Mouse (Mus musculus): ENCODE measurements around the gene Rapgef4.
A peak's percentile ranks its signal among the peaks of the same experiment; 100 is the strongest.

The Rapgef4 gene

DNA sequence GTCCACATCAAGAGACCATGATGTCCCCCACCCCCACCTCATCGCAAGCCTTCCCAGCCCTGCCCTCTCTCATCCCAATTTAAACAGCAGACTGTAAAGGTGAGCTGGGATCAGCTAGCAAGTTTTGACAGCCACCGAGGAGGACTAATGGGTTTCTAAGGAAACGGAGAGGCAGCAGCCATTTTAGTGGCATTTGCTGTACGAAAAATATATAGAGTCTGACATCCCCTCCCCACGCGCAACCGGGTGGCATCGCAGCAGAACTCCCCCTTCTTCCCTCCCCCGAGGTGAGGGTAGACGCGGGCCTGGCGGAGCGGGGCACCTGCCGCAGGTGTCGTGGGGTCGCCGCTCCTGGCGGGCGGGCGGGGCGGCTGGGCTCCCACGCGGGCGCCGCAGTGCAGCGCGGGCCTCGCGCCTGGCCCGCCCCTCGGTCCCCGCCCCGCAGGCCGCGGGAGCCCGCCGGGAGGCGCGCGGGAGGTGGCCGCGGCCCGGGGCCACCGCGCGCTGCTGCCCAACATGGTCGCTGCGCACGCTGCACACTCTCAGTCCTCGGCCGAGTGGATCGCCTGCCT, at the start of gene Rapgef4:
Gene Rapgef4, plus strand, starts transcription at position 470 of the 572 bp plus-strand sequence.
- peak; percentile 43 for DNase-seq (ENCODE audit: low read depth, low spot score)

DNA sequence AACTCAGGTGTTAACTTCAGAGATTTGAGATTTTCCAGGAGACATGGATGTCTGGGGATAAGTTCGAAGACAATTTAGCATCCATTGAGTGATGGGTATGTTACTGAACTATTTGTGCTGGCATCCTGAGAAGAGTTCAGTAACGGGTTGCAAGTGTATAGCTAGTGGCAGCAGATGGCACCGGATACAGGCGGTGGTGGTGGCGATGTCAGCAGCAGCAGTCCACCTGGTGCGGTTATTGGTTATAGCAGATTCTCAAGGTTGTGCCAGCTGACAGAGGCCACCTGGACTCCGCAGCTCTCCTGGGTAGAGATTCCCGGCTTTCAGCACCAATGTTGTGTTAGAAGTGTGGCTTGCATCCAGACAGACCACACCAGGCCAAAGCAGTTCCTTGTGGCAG, 47.0 kb upstream of the Rapgef4 start:
- no peak for DNase-seq (ENCODE audit: low read depth, low spot score)

DNA sequence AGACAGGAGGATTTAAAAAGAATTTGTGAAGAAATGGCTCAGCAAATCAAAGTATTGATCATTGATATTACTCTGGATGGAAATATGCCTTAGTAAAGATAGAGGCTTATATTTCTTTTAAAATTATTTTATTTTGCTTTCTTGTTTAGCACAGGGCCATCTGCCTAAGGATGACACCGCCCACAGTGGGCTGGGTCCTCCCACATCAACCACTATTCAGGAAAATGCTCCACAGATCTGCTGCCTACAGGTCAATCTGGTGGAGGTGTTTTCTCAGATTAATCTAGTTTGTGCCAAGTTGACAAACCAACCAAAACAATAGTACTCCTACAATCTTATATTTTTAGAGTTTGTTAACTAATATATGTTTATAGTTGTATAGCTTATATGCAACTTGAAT, 44.3 kb upstream of the Rapgef4 start:
- DNase-seq (ENCODE audit: low read depth, low spot score): no peak

DNA sequence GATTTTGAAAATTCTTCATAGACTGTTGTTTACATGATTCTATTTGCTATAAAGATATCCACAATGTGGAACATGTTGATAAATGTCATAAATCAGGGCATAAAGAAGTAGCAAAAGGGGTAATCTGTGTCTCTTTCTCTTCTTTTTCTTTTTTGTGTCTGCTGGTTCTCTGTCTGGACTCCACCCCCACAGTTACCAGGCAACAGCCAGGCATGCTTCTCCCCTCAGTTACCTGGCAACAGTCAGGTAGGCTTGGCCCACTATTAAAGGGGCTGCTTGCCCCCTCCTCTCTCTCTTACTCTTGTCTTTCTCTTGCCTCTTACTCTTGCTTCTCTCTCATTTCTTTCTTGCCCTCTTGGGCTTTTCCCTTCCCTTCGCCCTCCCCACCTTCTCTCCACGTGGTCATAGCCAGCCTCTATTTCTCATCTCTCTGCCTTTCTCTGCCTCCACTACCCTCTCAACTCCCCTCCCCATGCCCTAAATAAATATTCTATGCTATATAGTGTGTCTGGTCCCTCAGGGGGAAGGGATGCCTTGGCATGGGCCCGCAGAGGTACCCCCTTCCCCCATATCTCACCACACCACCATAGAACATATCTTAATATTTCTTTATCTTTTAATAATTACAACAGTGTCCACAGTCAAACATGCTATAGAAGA, 43.3 kb upstream of the Rapgef4 start:
- peak; percentile 64 for DNase-seq (ENCODE audit: low read depth, low spot score)

DNA sequence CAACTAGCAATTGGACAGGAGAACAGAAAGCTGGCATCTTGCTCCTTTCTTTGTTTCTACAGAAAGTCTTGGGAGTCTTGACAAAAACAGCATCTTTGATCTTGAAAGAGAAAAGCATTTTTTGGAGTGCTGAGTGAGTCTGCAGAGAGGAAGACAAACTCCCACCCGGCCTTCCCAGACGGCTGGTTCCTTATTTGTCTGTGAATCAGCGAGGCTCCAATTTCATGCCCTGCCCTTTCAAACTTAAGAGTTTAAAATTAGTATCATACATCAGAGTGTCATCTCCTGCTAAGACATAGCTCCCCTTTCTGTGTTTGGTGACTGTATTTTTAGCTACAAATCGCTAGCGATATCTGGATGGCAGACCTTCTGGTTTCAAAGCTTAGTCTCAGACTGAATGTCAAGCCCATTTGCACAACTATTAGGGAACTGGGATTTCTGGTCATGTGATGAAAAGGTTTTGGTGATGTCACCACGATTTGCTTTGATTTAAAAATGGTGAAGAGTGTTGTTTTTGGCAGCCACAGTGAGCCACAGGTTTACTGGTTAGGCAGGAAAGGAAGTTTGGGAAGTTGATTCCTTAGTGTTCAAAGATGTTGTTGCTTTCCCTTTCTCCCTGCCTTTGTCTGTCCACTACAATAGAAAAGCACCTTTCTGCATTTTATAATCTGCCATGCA, 42.2 kb upstream of the Rapgef4 start:
- no peak for DNase-seq (ENCODE audit: low read depth, low spot score)

DNA sequence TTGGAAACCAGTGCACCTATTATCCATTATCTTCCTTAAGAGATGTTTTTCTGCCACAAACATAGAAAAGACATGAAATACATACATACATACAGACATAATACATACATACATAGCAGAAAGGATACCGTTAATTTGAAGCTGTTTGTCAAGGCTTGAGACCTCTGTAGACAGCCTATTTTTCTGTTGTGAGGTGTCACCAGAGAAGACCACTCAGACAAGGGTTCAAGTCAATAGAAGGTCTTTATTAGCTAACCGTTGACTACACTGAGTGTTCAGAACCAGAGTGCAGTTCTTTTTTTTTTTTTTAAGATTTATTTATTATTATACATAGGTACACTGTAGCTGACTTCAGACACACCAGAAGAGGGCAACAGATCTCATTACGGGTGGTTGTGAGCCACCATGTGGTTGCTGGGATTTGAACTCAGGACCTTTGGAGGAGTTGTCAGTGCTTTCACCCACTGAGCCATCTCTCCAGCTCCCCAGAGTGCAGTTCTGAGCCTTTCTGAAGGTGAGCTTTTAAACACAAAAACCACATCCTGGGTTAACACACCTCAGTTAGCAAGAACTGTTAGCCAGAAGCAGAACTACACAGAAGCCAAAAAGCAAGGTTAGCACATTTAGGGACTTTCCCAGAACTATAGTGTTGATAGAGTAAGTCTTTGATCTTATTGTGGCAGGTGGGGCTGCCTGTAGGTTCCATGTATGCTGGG, 39.9 kb upstream of the Rapgef4 start:
- no peak for DNase-seq (ENCODE audit: low read depth, low spot score)

DNA sequence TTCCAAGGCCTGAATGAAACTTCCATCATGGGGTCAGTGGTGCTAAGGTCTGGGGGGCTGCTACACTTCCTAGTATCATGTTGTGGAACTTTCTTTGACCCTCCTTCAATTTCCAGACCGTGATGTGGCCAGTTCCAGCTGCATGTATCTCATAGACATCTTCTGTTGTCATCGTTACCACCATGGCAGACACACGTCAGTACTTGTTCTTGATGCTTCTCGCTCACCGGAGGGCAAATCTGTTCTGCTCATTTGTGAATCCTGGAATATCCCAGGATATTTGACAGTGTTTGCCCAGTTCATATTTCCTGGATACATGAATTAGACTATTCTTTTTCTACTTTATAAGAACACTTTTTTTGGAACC, 39.3 kb upstream of the Rapgef4 start:
- DNase-seq (ENCODE audit: low read depth, low spot score): no peak

DNA sequence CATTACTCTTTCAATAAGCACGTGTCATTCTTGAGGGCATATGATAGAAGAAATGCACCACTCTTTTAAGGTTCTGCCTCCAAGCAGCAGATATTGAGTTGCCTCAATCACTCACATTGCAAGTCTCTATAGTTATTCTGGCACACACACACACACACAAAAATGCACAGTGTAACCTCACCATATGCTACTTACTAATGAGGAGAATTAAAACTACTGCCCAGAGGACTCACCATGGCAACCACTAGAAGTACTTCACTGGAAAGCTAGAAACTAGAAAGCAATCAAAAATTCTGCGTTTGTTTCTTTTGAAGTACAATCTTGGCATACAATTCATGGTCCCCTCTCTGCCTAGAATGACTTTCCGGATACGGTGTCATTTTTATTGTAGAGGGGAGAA, 29.8 kb upstream of the Rapgef4 start:
- no peak for DNase-seq (ENCODE audit: low read depth, low spot score)

DNA sequence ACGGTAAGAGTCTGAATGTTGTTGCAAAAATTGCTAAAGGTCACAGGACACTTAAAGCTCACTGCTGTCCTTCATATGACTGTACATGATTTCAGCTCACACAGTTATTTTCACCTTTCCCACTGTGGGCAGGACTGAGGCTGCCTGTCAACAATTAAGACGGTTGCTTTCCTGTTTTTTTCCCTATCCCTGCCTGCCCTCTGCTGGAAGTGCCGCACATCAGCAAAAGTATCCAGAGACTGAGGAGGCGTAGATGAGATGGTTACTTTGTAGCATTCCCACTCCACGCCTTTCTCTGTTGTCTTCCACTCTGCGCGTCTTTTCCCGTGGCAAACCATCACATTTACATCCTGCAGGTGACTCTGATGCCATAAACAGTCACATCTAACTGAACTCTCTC, 25.4 kb upstream of the Rapgef4 start:
- peak; percentile 72 for DNase-seq (ENCODE audit: low read depth, low spot score)

DNA sequence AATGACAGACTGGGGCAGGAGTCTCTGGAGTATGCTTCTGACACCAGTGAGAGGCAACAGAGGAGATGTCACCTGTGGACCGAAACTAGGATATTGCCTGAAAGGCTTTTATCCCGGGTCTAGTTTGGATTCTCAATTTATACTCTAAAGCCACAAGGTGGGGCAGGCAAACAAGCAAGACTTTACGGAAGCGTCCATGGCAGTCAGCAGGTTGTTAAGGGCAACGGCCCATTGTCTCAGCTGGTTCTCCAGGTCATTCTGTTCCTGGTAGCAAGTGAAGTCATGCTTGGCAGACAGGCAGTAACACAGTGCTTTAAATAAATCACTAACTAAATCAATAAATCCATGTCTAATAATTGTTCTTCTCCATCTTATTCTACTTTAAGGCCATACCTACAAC, 24.6 kb upstream of the Rapgef4 start:
- peak; percentile 55 for DNase-seq (ENCODE audit: low read depth, low spot score)

DNA sequence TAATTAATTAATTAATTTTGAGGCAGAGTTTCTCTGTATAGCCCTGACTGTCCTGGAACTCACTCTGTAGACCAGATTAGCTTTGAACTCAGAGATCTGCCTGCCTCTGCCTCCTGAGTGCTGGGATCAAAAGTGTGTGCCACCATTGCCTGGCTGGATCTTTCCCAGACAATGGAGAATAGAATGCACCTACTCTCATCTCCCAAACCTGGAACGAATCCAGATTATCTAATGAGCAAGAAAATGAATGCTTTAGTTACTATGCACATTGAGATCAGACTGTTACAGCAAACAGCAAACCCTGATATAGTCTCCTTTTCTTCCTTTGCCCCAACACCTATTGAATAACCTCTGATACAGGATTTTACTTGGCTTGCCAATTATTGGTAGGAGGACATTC, 23.1 kb upstream of the Rapgef4 start:
- DNase-seq (ENCODE audit: low read depth, low spot score): no peak

DNA sequence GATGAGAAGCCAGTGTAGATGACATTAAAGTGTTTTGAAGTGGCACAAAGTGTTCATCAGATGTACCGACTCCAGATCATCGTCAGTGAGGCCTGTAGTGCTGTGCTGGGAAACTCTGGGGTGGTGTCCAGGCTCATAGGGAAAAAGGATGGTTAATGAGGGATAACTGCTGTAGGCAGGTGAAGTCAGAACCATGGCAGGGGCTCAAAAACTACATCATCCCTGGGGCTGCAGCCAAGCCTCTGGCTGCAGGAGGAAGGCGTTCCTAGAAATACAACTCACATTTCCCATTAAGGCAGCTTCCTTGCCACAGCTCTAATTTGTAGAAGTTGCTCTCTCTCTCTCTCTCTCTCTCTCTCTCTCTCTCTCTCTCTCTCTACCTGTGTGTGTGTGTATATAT, 22.6 kb upstream of the Rapgef4 start:
- DNase-seq (ENCODE audit: low read depth, low spot score): no peak

DNA sequence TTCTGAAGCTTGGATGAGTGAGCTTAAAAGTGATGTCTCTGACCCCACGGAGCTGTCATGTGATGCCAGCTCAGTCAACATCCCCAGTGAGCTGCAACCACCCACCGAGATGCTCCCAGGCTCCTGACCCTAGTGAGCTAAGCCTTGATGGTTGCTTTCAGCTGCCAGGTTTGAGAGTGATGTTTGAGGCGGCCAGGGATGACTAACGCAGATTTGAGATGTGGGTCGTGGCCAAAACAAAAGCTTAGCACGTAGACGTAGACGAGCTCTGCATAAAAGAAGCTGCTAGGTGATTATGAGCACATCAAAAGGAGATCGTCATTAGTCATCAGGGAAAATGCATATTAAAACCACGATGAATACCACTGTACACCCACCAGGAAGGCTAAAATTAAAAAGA, 16.8 kb upstream of the Rapgef4 start:
- DNase-seq (ENCODE audit: low read depth, low spot score): no peak

DNA sequence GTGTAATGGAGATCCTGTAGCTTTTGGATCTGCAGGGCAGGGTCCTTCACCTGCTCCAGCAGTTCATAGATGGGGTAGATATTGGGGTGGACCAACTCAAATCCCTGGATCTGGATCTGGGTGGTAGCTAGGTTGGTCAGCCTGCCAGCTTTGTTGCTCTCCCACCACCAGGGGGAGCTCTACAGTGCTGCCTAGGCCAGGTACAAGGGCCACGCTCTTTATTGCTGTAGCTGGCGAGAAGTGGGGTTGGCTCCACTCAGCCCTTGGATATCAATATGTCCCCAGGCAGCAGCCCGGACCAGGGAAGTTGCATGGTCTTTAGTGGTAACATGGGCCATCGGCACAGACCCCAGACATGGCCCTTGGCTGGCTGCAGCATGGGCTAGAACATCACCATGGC, 15.6 kb upstream of the Rapgef4 start:
- peak; percentile 80 for DNase-seq (ENCODE audit: low read depth, low spot score)

DNA sequence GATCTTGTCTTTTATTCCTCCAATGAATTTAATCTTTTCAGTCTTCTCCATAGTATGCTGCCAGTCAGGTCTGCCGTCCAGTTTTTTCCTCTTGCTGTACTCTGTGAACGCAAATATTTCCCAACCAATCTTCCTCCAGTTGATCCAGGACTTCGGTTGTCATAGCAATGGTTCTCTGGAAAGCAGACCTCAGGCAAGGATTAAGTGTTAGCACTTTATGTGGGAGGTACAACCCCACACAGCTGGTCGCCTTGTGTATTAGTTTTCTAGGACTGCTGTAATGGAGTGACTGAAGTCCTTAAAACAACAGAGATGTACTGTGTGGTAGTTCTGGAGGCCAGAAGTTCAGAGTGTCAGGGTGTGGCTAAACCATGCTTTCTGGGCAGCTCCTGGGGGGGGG, 14.3 kb upstream of the Rapgef4 start:
- DNase-seq (ENCODE audit: low read depth, low spot score): peak; percentile 26

DNA sequence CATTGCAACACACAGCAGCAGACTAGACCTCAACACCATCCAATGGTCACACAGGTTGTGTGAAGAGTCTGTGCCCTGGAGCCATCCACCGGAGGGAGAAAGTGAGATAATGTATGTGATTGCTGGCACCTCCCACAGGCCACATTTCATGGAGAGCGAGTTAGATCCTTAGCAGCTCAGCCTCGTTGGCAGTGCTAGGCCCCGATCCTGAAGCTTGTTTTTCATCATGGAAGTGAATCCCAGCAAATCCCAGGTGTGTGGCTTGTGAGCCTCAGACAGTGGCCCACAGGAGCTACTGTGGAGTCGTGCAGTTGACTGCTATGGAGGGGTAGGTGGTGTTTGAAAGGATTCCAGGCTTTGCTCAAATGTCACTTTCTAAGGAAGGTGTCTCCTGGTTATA, 13.2 kb upstream of the Rapgef4 start:
- no peak for DNase-seq (ENCODE audit: low read depth, low spot score)

DNA sequence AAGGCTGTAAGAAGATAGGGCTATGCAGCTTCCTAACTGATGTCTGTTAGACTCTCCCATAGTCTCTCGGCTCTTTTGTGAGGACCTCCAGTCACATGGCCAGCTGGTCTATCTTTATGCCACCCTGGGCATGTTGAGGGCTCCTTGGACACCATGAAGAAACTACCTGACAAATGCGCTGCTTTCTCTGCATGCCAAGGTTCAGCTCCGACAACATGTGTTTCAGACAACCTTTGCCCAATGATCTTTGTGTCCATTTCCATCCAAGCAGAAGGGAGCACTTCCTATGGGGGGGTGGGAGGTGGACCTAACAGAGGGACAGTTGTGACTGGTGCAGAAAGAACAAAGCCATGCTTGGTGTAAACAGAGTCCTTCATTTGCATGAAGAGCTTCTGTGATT, 7.4 kb upstream of the Rapgef4 start:
- DNase-seq (ENCODE audit: low read depth, low spot score): no peak

DNA sequence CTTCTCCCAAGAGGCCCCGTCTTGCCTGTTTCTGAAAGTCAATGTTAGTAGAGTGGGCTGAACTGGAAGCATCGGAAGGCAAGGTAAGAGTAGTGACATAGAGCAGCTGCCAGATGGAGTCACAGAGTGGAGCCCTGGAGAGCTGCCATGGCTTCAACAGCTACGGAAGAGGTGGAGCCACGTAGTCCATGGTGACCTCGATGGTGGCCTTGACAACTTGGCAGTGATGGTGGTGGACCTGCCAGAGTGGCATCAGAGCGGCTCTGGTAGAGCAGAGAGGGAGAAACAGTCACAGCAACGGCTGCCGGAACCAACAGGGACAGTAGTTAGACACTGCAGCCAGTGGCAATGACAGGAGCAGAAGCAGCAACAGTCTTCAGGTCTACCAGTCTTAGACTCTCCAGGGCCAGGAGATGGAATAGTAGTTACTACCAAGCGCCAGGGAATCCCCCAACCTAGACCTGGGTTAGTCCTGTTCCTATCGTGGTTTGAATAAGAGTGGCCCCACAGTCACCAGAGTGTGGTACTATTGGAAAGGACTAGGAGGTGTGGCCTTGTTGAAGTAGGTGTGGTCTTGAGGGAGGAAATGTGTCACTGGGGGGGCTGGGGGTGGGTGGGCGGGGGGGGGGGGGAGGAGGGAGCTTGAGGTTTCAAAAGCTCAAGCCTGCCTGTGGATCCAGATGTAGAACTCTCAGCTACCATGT, 6.7 kb upstream of the Rapgef4 start:
- DNase-seq (ENCODE audit: low read depth, low spot score): no peak

DNA sequence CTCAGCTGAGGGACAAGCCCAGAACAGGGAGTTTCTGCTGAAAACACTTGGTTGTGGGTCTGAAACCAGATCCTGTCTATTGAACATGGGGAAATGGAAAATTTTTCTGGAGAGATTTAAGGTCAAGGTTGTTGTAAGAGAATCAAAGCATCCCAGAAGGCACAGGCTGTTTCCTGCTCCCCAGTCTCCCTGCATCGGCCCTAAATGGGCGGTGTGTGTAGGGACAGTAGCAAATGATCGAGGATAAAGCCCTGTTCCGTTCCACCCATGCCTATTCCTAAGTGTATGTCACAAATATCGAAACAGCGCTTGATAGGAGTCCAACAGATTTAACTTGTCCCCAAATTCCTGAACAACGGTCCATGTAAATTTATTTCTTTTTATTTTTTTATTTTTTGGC, 1.1 kb upstream of the Rapgef4 start:
- DNase-seq (ENCODE audit: low read depth, low spot score): no peak

DNA sequence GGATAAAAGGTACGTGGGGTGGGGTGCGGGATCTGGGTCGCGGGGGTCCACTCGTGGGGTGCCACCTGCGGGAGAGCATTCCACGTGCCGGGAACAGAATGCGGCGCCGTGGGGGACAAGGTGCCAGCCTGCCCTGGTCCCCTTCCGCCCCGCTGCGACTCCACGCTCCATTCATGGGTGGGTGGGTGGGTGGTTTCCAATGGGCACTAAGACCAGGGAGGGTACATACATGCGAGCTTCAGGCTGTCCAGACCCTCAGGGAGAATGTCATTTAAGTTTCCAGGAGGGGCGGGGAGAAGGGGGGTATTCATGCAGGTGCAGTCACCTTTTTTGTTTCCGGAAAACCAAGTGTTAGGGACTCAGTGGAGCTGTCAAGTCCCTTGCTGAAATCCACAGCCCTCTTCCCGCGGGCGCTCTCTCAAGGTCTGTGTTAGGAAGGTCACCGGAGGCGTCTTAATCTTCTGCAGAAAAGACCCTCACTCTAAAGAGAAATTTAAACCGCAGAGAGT, 357 bp downstream of the Rapgef4 start:
- peak; percentile 13 for DNase-seq (ENCODE audit: low read depth, low spot score)

DNA sequence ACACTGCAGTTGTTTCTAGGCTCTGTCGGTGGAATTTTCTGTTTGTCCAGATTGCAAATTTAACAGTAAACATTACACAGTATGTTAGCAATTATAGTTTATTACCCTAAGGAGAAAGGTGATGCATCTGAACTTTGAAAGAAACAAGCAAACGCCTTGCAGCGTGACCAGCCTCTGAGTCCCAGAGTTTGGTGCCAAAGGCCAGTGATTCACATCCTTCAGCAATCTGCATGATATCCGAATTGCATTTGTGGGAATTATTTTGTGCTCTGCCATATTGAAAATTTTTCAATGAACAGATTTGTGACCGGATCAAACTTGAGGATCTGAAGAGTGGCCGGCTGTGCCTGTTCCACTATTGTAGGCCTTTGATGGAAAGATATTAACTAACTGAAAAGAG, 856 bp downstream of the Rapgef4 start:
- DNase-seq (ENCODE audit: low read depth, low spot score): no peak
